Mouse (Mus musculus): ENCODE measurements around the gene Gpc5. TPM values are rescaled to one million over a fixed set of nuclear protein-coding genes. Genes with fewer than 3 reads are reported as not detected.

Gene Gpc5
- polyA plus RNA-seq, 1 experiment = 23.0 TPM

- TF ChIP-seq POLR2A (IDR thresholded peaks at IDR 0.05; ENCODE audit: borderline replicate concordance, insufficient read depth, low read length) (no peak), CTCF (IDR thresholded peaks at IDR 0.05; ENCODE audit: borderline replicate concordance, insufficient read depth, low read depth, low read length) (no peak)
- no peak for DNase-seq
- no peaks in the 10 kb centered on the region for H3K4me1 ChIP-seq (ENCODE audit: control insufficient read depth, insufficient read depth, low read length)
- no peak overlapping the region for H3K4me3 ChIP-seq (replicated peaks; ENCODE audit: insufficient read depth, low read depth, low read length)
- no peaks in the 10 kb centered on the region for H3K27me3 ChIP-seq (ENCODE audit: control insufficient read depth, insufficient read depth, low read length)
- 68% methylated on average over 5 of the region's 5 CpGs for WGBS
- H3K27ac ChIP-seq (ENCODE audit: insufficient read depth, low read length) = no peak overlapping the region
These were observed 901.6 kb downstream of the Gpc5 start for GRCm38 (mm10) chr14:115993520-115994106.

GRCm38 (mm10) chr14:115998931-115999330 lies 906.9 kb downstream of the Gpc5 start:
- DNase-seq = no peak
- H3K4me3 ChIP-seq (replicated peaks; ENCODE audit: insufficient read depth, low read depth, low read length) = no peak overlapping the region
- no peaks in the 10 kb centered on the region for H3K27me3 ChIP-seq (ENCODE audit: control insufficient read depth, insufficient read depth, low read length)
- TF ChIP-seq POLR2A (IDR thresholded peaks at IDR 0.05; ENCODE audit: borderline replicate concordance, insufficient read depth, low read length) = no peak
- TF ChIP-seq CTCF (IDR thresholded peaks at IDR 0.05; ENCODE audit: borderline replicate concordance, insufficient read depth, low read depth, low read length) = no peak
- 77% methylated on average over 4 of the region's 4 CpGs for WGBS
- no peak overlapping the region for H3K27ac ChIP-seq (ENCODE audit: insufficient read depth, low read length)
- no peaks in the 10 kb centered on the region for H3K4me1 ChIP-seq (ENCODE audit: control insufficient read depth, insufficient read depth, low read length)

- H3K27ac ChIP-seq (ENCODE audit: insufficient read depth, low read length) = no peak overlapping the region
- H3K27me3 ChIP-seq (ENCODE audit: control insufficient read depth, insufficient read depth, low read length) = no peaks in the 10 kb centered on the region
- H3K4me3 ChIP-seq (replicated peaks; ENCODE audit: insufficient read depth, low read depth, low read length) = no peak overlapping the region
- H3K4me1 ChIP-seq (ENCODE audit: control insufficient read depth, insufficient read depth, low read length) = no peaks in the 10 kb centered on the region
- TF ChIP-seq POLR2A (IDR thresholded peaks at IDR 0.05; ENCODE audit: borderline replicate concordance, insufficient read depth, low read length) = no peak
- TF ChIP-seq CTCF (IDR thresholded peaks at IDR 0.05; ENCODE audit: borderline replicate concordance, insufficient read depth, low read depth, low read length) = no peak
- WGBS = 82% methylated on average over 4 of the region's 4 CpGs
- DNase-seq = no peak
These were observed 995.0 kb downstream of the Gpc5 start for GRCm38 (mm10) chr14:116087010-116087409.

- TF ChIP-seq CTCF (IDR thresholded peaks at IDR 0.05; ENCODE audit: borderline replicate concordance, insufficient read depth, low read depth, low read length) (no peak), POLR2A (IDR thresholded peaks at IDR 0.05; ENCODE audit: borderline replicate concordance, insufficient read depth, low read length) (no peak)
- Histone ChIP-seq H3K4me3 (replicated peaks; ENCODE audit: insufficient read depth, low read depth, low read length) (no peak overlapping the region), H3K4me1 (ENCODE audit: control insufficient read depth, insufficient read depth, low read length) (no peaks in the 10 kb centered on the region), H3K27ac (ENCODE audit: insufficient read depth, low read length) (no peak overlapping the region), H3K27me3 (ENCODE audit: control insufficient read depth, insufficient read depth, low read length) (no peaks in the 10 kb centered on the region)
- WGBS = 92% methylated on average over 1 of the region's 1 CpGs
- no peak for DNase-seq
These were observed 1035.9 kb downstream of the Gpc5 start for GRCm38 (mm10) chr14:116127943-116128342.

- TF ChIP-seq POLR2A (IDR thresholded peaks at IDR 0.05; ENCODE audit: borderline replicate concordance, insufficient read depth, low read length) (no peak), CTCF (IDR thresholded peaks at IDR 0.05; ENCODE audit: borderline replicate concordance, insufficient read depth, low read depth, low read length) (no peak)
- no peak overlapping the region for H3K27ac ChIP-seq (ENCODE audit: insufficient read depth, low read length)
- no peak overlapping the region for H3K4me3 ChIP-seq (replicated peaks; ENCODE audit: insufficient read depth, low read depth, low read length)
- whole genome bisulfite sequencing = 18% methylated on average over 5 of the region's 5 CpGs
- DNase-seq = no peak
- H3K4me1 ChIP-seq (ENCODE audit: control insufficient read depth, insufficient read depth, low read length) = no peaks in the 10 kb centered on the region
- no peaks in the 10 kb centered on the region for H3K27me3 ChIP-seq (ENCODE audit: control insufficient read depth, insufficient read depth, low read length)
These were observed 1045.3 kb downstream of the Gpc5 start for GRCm38 (mm10) chr14:116137330-116137729.

- Histone ChIP-seq H3K27ac (ENCODE audit: insufficient read depth, low read length) (no peak overlapping the region), H3K27me3 (ENCODE audit: control insufficient read depth, insufficient read depth, low read length) (no peaks in the 10 kb centered on the region), H3K4me3 (replicated peaks; ENCODE audit: insufficient read depth, low read depth, low read length) (no peak overlapping the region), H3K4me1 (ENCODE audit: control insufficient read depth, insufficient read depth, low read length) (no peaks in the 10 kb centered on the region)
- no peak for DNase-seq
- 73% methylated on average over 1 of the region's 1 CpGs for WGBS
- no peak for TF ChIP-seq CTCF (IDR thresholded peaks at IDR 0.05; ENCODE audit: borderline replicate concordance, insufficient read depth, low read depth, low read length)
- no peak for TF ChIP-seq POLR2A (IDR thresholded peaks at IDR 0.05; ENCODE audit: borderline replicate concordance, insufficient read depth, low read length)
These were observed 1045.8 kb downstream of the Gpc5 start for GRCm38 (mm10) chr14:116137772-116138171.

- no peak for DNase-seq
- H3K4me1 ChIP-seq (ENCODE audit: control insufficient read depth, insufficient read depth, low read length) = no peaks in the 10 kb centered on the region
- H3K27ac ChIP-seq (ENCODE audit: insufficient read depth, low read length) = no peak overlapping the region
- no peak overlapping the region for H3K4me3 ChIP-seq (replicated peaks; ENCODE audit: insufficient read depth, low read depth, low read length)
- TF ChIP-seq POLR2A (IDR thresholded peaks at IDR 0.05; ENCODE audit: borderline replicate concordance, insufficient read depth, low read length) = no peak
- TF ChIP-seq CTCF (IDR thresholded peaks at IDR 0.05; ENCODE audit: borderline replicate concordance, insufficient read depth, low read depth, low read length) = no peak
- H3K27me3 ChIP-seq (ENCODE audit: control insufficient read depth, insufficient read depth, low read length) = no peaks in the 10 kb centered on the region
- 26% methylated on average over 2 of the region's 2 CpGs for WGBS
These were observed 1070.6 kb downstream of the Gpc5 start for GRCm38 (mm10) chr14:116162586-116162985.

GRCm38 (mm10) chr14:116167401-116167800 lies 1075.4 kb downstream of the Gpc5 start:
- H3K4me1 ChIP-seq (ENCODE audit: control insufficient read depth, insufficient read depth, low read length) = no peaks in the 10 kb centered on the region
- TF ChIP-seq POLR2A (IDR thresholded peaks at IDR 0.05; ENCODE audit: borderline replicate concordance, insufficient read depth, low read length) (no peak), CTCF (IDR thresholded peaks at IDR 0.05; ENCODE audit: borderline replicate concordance, insufficient read depth, low read depth, low read length) (no peak)

More at GRCm38 (mm10) chr14:116167401-116167800, 1075.4 kb downstream of the Gpc5 start:
- Histone ChIP-seq H3K27ac (ENCODE audit: insufficient read depth, low read length) (no peak overlapping the region), H3K4me3 (replicated peaks; ENCODE audit: insufficient read depth, low read depth, low read length) (no peak overlapping the region), H3K27me3 (ENCODE audit: control insufficient read depth, insufficient read depth, low read length) (no peaks in the 10 kb centered on the region)
- DNase-seq = no peak
